Comparison of ENCODE assay signal across 13 mouse cellular contexts in genomic region chr11:32247068-32247467, GRCm38 (mm10). TPM values are rescaled to one million over a fixed set of nuclear protein-coding genes. Genes with fewer than 3 reads are reported as not detected.
DNase-seq lines count a peak whose midpoint lies in the region; ATAC-seq lines count a peak whose summit lies in the region.
"Had no signal": no experiment of that assay in that cellular context is flagged by ENCODE, and none has a peak within 500 bp of the region (broad histone marks: within the 10 kb centered on the region; RNA-seq: fewer than 3 reads in every experiment).

No protein-coding gene starts in this region.

- no peak for ATAC-seq in heart, embryonic 13.5 days (ENCODE audit: extremely low read depth, insufficient number of reproducible peaks, low FRiP score, low TSS enrichment)
- no peak for ATAC-seq in liver, embryonic 13.5 days (ENCODE audit: low read depth)
- ATAC-seq in neural tube, embryonic 15.5 days (ENCODE audit: low FRiP score) = no peak
- ATAC-seq: midbrain, embryonic 16.5 days had no signal

- H3K4me2 ChIP-seq in heart, embryonic 13.5 days = peak overlapping the region; percentile 20; the same call in 1 of the 2 replicates
- peak overlapping the region; percentile 36 for H3K4me2 ChIP-seq in liver, embryonic 13.5 days
- no peak overlapping the region for H3K4me2 ChIP-seq in neural tube, embryonic 15.5 days
- H3K4me2 ChIP-seq: embryonic facial prominence, embryonic 13.5 days; limb, embryonic 13.5 days had no signal

- H3K27me3 ChIP-seq in heart, embryonic 13.5 days (replicated peaks) = no peaks in the 10 kb centered on the region
- no peaks in the 10 kb centered on the region for H3K27me3 ChIP-seq in liver, embryonic 13.5 days
- no peaks in the 10 kb centered on the region for H3K27me3 ChIP-seq in neural tube, embryonic 15.5 days (replicated peaks)
- H3K27me3 ChIP-seq: embryonic facial prominence, embryonic 13.5 days; limb, embryonic 13.5 days had no signal

- H3K9ac ChIP-seq in heart, embryonic 13.5 days = peak overlapping the region; percentile 37; the same call in 1 of the 2 replicates
- peak overlapping the region; percentile 78 for H3K9ac ChIP-seq in liver, embryonic 13.5 days
- no peak overlapping the region for H3K9ac ChIP-seq in neural tube, embryonic 15.5 days (replicated peaks)
- H3K9ac ChIP-seq: embryonic facial prominence, embryonic 13.5 days; limb, embryonic 13.5 days had no signal

- DNase-seq in heart, adult 9 months (ENCODE audit: low spot score in 2 of 2) = no peak
- DNase-seq in 3T3-L1 (ENCODE audit: low read depth, low spot score) (peak; percentile 51), NIH3T3 (ENCODE audit: low read depth) (peak; percentile 58)
- DNase-seq in liver, embryonic 13.5 days = peak; percentile 60
- DNase-seq in layer of hippocampus, postnatal 25 days (ENCODE audit: extremely low spot score in 1 of 2, low spot score in 1 of 2) = no peak
- no peak for DNase-seq in right cerebral cortex, postnatal 4 days
- DNase-seq: kidney, postnatal 14 days had no signal

- H3K36me3 ChIP-seq in heart, embryonic 13.5 days = peaks cover 84% of the 10 kb centered on the region
- peaks cover 60% of the 10 kb centered on the region for H3K36me3 ChIP-seq in liver, embryonic 13.5 days
- peaks cover 56% of the 10 kb centered on the region for H3K36me3 ChIP-seq in neural tube, embryonic 15.5 days

- peaks cover 23% of the 10 kb centered on the region for H3K4me1 ChIP-seq in heart, embryonic 13.5 days
- peaks cover 95% of the 10 kb centered on the region for H3K4me1 ChIP-seq in liver, embryonic 13.5 days (replicated peaks)
- H3K4me1 ChIP-seq in neural tube, embryonic 15.5 days = peaks cover 12% of the 10 kb centered on the region; the same call in 1 of the 2 replicates
- H3K4me1 ChIP-seq: limb, embryonic 13.5 days had no signal

- H3K4me3 ChIP-seq in heart, embryonic 13.5 days = no peak overlapping the region
- H3K4me3 ChIP-seq in liver, embryonic 13.5 days (replicated peaks) = no peak overlapping the region
- no peak overlapping the region for H3K4me3 ChIP-seq in neural tube, embryonic 15.5 days (replicated peaks)
- H3K4me3 ChIP-seq: embryonic facial prominence, embryonic 13.5 days; limb, embryonic 13.5 days had no signal

- peak overlapping the region; percentile 67 for H3K27ac ChIP-seq in heart, embryonic 13.5 days (replicated peaks)
- H3K27ac ChIP-seq in liver, embryonic 13.5 days = peak overlapping the region; percentile 97
- H3K27ac ChIP-seq in neural tube, embryonic 15.5 days (replicated peaks) = no peak overlapping the region
- H3K27ac ChIP-seq: embryonic facial prominence, embryonic 13.5 days; limb, embryonic 13.5 days had no signal

- no peaks in the 10 kb centered on the region for H3K9me3 ChIP-seq in heart, embryonic 13.5 days
- H3K9me3 ChIP-seq in liver, embryonic 13.5 days (replicated peaks) = no peaks in the 10 kb centered on the region
- no peaks in the 10 kb centered on the region for H3K9me3 ChIP-seq in neural tube, embryonic 15.5 days (replicated peaks)
- H3K9me3 ChIP-seq: embryonic facial prominence, embryonic 13.5 days; G1E; limb, embryonic 13.5 days had no signal

RNA-seq across cellular contexts. Expression of gene Nprl3, which starts 20.4 kb away (rescaled TPM):
- polyA plus RNA-seq in heart, embryonic 13.5 days (2015; fragmentation: Nextera tagmentation; extraction: Ambion mirVana) = 33.4 and 34.9 TPM in 2 replicates
- 27.5 and 29.7 TPM in 2 replicates for polyA plus RNA-seq in liver, embryonic 13.5 days (2015; fragmentation: Nextera tagmentation; extraction: Ambion mirVana)
- polyA plus RNA-seq in neural tube, embryonic 15.5 days (2015; fragmentation: Nextera tagmentation; extraction: Ambion mirVana) = 38.8 and 42.5 TPM in 2 replicates
- 10 to 100 TPM; 49.1 to 67.0 TPM for total RNA-seq in layer of hippocampus, postnatal 25 days (2021)

RNA-seq across cellular contexts. Expression of gene Mpg, which starts 20.8 kb away (rescaled TPM):
- polyA plus RNA-seq in heart, embryonic 13.5 days (2015; fragmentation: Nextera tagmentation; extraction: Ambion mirVana) = 19.7 and 21.2 TPM in 2 replicates
- 19.7 and 21.6 TPM in 2 replicates for polyA plus RNA-seq in liver, embryonic 13.5 days (2015; fragmentation: Nextera tagmentation; extraction: Ambion mirVana)
- 33.9 and 37.8 TPM in 2 replicates for polyA plus RNA-seq in neural tube, embryonic 15.5 days (2015; fragmentation: Nextera tagmentation; extraction: Ambion mirVana)
- 10 to 100 TPM; 18.1 to 19.9 TPM for total RNA-seq in layer of hippocampus, postnatal 25 days (2021)

RNA-seq across cellular contexts. Expression of gene Rhbdf1, which starts 25.0 kb away (rescaled TPM):
- 34.1 and 34.8 TPM in 2 replicates for polyA plus RNA-seq in heart, embryonic 13.5 days (2015; fragmentation: Nextera tagmentation; extraction: Ambion mirVana)
- 5.6 and 6.2 TPM in 2 replicates for polyA plus RNA-seq in liver, embryonic 13.5 days (2015; fragmentation: Nextera tagmentation; extraction: Ambion mirVana)
- 23.8 and 28.4 TPM in 2 replicates for polyA plus RNA-seq in neural tube, embryonic 15.5 days (2015; fragmentation: Nextera tagmentation; extraction: Ambion mirVana)
- 10 to 100 TPM; 14.0 to 18.3 TPM for total RNA-seq in layer of hippocampus, postnatal 25 days (2021)

RNA-seq across cellular contexts. Expression of gene Hba-x, which starts 29.1 kb away (rescaled TPM):
- polyA plus RNA-seq in heart, embryonic 13.5 days (2015; fragmentation: Nextera tagmentation; extraction: Ambion mirVana) = 2,385 and 4,851 TPM in 2 replicates
- 289 and 430 TPM in 2 replicates for polyA plus RNA-seq in liver, embryonic 13.5 days (2015; fragmentation: Nextera tagmentation; extraction: Ambion mirVana)
- polyA plus RNA-seq in neural tube, embryonic 15.5 days (2015; fragmentation: Nextera tagmentation; extraction: Ambion mirVana) = 33.0 and 50.2 TPM in 2 replicates
- not detected for total RNA-seq in layer of hippocampus, postnatal 25 days (2021)
- total RNA-seq: G1E had no signal

RNA-seq across cellular contexts. Expression of gene Hba-a1, which starts 36.2 kb away (rescaled TPM):
- polyA plus RNA-seq in heart, embryonic 13.5 days (2015; fragmentation: Nextera tagmentation; extraction: Ambion mirVana) = 17,648 and 28,254 TPM in 2 replicates
- 56,818 and 64,288 TPM in 2 replicates for polyA plus RNA-seq in liver, embryonic 13.5 days (2015; fragmentation: Nextera tagmentation; extraction: Ambion mirVana)
- 2,622 and 3,044 TPM in 2 replicates for polyA plus RNA-seq in neural tube, embryonic 15.5 days (2015; fragmentation: Nextera tagmentation; extraction: Ambion mirVana)
- 100 to 1,000 TPM; 552 to 580 TPM for total RNA-seq in layer of hippocampus, postnatal 25 days (2021)

Comparison
In these comparisons a context has a peak if more than half of its experiments do, and no peak if none do; other contexts are left out.
1. DNase-seq: peak in 3T3-L1 (single experiment), NIH3T3 (single experiment) and liver, embryonic 13.5 days (single experiment); none in heart, adult 9 months (0 of 2), layer of hippocampus, postnatal 25 days (0 of 2) and right cerebral cortex, postnatal 4 days (single experiment).